Mouse (Mus musculus) liver, embryonic 16.5 days (tissue): Measurements from ENCODE around the gene Adamts12. TPM values are rescaled to one million over a fixed set of nuclear protein-coding genes. Genes with fewer than 3 reads are reported as not detected.

Experiments used
- ATAC-seq: fragments of 200-750 bp; cut with Nextera tagmentation; 2 replicates; pipeline ENCODE4 v1.8.0; 2017; ENCODE audit warnings: low read depth, mild to moderate bottlenecking, moderate number of reproducible peaks, moderate library complexity
- H3K27ac ChIP-seq: fragments of 300-500 bp; sonication (generic); 2 replicates; pipeline ENCODE4 v1.5.1; 2014; ENCODE audit warnings: mild to moderate bottlenecking, low read length
- H3K27me3 ChIP-seq: fragments of 300-500 bp; sonication (generic); 2 replicates; pipeline ENCODE4 v1.6.1; 2014; ENCODE audit warnings: low read depth, low read length, mixed read lengths; ENCODE audit not compliant: control insufficient read depth, insufficient read depth
- H3K36me3 ChIP-seq: fragments of 300-500 bp; sonication (generic); 2 replicates; pipeline ENCODE4 v1.6.1; 2014; ENCODE audit warnings: mild to moderate bottlenecking; ENCODE audit not compliant: control insufficient read depth, insufficient read depth
- H3K4me1 ChIP-seq: fragments of 300-500 bp; sonication (generic); 2 replicates; pipeline ENCODE4 v1.6.1; 2014; ENCODE audit warnings: low read depth, low read length, mixed read lengths; ENCODE audit not compliant: control insufficient read depth
- H3K4me2 ChIP-seq: fragments of 300-500 bp; sonication (generic); 2 replicates; pipeline ENCODE4 v1.6.1; 2014; ENCODE audit warnings: low read depth, low read length, mixed read lengths
- H3K4me3 ChIP-seq: fragments of 300-500 bp; sonication (generic); 2 replicates; pipeline ENCODE4 v1.5.1; 2014; ENCODE audit warnings: low read depth, mild to moderate bottlenecking, low read length
- H3K9ac ChIP-seq: fragments of 300-500 bp; sonication (generic); 2 replicates; pipeline ENCODE4 v1.6.1; 2014; ENCODE audit warnings: low read depth, low read length
- H3K9me3 ChIP-seq: fragments of 300-500 bp; sonication (generic); replicated peaks from 2 replicates; pipeline ENCODE4 v1.6.1; 2016; ENCODE audit warnings: low read length; ENCODE audit not compliant: control insufficient read depth
- WGBS: fragments of 180-500 bp; shearing (Covaris S2); extraction: QIAGEN DNeasy Blood & Tissue Kit; methylation state at CpG from one replicate; pipeline ENCODE4 v1.1.7; 2014; ENCODE audit not compliant: insufficient replicate concordance; 5-methylcytosine and 5-hydroxymethylcytosine counted together
- polyA plus RNA-seq: library from polyadenylated mRNA; unstranded; fragments of >200 nt; fragmentation: Nextera tagmentation; extraction: Ambion mirVana; gene quantifications from 2 replicates; pipeline ENCODE4 v1.2.1, GENCODE M21; 2015

The Adamts12 gene
- polyA plus RNA-seq, 1 experiment from 2014 or later = 0.34 TPM

DNA sequence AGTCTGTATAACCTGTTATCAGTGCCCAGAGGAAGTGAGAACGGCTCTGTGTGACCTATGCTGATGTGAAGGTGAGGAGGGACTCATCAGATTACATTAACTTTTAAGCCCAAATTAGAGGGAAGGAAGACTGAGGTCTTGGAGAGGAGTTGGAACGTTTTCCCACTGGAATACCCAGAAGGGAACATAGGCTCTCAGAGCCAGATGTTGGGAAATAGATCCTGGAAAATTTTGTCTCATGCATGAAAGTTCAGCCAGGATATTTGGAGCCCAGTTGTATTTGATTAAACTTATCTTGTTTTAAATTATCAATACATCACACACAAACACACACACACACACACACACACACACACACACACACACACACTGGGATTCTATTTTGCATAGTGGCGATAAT, 140.3 kb downstream of the Adamts12 start:
- Histone ChIP-seq H3K4me3 (no peak overlapping the region), H3K36me3 (no peaks in the 10 kb centered on the region), H3K9ac (no peak overlapping the region), H3K4me1 (no peaks in the 10 kb centered on the region), H3K27ac (no peak overlapping the region), H3K9me3 (no peaks in the 10 kb centered on the region), H3K27me3 (no peaks in the 10 kb centered on the region), H3K4me2 (no peak overlapping the region)
- ATAC-seq = no peak
- 45% methylated on average over 3 of the region's 3 CpGs for WGBS

DNA sequence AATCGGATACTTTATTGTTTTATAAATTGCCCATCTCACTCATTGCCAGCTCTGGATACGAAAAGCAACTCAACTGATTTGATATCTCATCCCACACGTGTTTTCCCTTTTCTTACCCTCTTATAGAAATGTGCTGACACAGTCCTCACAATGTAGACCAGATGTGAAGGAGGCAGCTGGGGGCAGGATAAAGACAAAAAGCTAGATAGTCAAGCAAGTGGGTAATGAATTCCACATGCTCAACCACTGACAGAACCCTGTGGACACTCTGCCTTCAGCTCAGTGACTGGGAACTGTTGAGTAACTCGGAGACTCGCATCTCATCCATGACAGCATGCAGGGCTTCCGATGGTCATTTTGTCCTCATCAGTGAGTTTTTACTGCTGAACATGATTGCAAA, 146.4 kb downstream of the Adamts12 start:
- H3K36me3 ChIP-seq = no peaks in the 10 kb centered on the region
- ATAC-seq = no peak
- no peaks in the 10 kb centered on the region for H3K9me3 ChIP-seq
- no peaks in the 10 kb centered on the region for H3K4me1 ChIP-seq
- H3K4me2 ChIP-seq = no peak overlapping the region
- no peak overlapping the region for H3K4me3 ChIP-seq
- H3K27ac ChIP-seq = no peak overlapping the region
- 66% methylated on average over 6 of the region's 6 CpGs for WGBS
- no peaks in the 10 kb centered on the region for H3K27me3 ChIP-seq
- H3K9ac ChIP-seq = no peak overlapping the region

DNA sequence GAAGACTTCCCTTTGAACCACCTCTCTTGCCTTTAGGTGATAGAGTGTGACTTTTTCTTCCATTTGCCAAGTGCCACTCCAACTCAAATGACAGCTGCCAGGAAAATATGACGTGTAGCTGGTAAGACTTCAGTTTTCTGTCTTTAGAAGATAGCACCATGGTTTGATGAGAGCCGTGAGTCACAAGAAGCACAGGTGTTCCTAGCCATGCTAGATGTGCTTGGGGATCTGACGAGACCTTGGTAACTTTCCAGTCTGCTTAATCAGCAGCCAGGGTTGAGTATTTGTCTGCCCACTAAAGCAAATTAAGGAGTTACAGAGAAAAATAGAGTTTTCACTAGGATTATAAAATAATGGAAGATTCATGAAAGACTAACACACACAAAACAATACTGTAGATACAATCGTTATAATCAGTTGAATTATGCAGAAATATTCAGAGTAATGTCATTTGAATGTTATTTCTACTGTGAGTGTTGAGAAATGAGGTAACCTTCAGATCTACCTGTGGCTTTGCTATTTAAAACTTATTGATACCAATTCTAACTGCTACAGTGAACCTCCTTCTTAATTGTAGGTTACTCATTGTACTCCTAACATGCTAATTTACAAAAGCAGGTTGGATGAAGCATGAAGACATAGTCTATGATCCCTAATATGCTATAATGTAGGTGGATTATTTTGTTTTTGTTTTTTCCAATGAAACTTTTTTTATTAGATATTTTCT, 169.5 kb downstream of the Adamts12 start:
- H3K4me2 ChIP-seq = no peak overlapping the region
- WGBS = 52% methylated on average over 4 of the region's 4 CpGs
- H3K36me3 ChIP-seq = no peaks in the 10 kb centered on the region
- H3K9ac ChIP-seq = no peak overlapping the region
- no peak for ATAC-seq
- H3K4me3 ChIP-seq = no peak overlapping the region
- no peak overlapping the region for H3K27ac ChIP-seq
- H3K27me3 ChIP-seq = no peaks in the 10 kb centered on the region
- no peaks in the 10 kb centered on the region for H3K9me3 ChIP-seq
- no peaks in the 10 kb centered on the region for H3K4me1 ChIP-seq

DNA sequence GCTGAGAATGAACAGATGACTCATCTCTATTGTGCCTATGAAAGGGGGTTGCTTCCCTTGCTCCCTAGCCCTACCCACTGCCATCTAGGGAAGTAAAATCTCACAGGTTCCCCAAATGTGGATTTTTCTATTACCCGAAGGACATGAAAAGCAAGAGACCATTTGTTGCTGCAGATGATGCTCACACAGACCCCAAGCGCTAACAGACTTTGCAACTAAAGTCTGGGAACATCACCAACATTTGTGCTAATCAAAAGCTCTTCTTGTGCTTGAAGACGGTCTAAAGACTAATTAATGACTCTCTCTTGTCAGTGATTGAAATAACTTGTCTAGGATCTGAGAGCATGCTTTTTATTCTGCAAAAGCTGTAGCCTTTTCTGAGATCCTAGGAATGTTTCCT, 175.8 kb downstream of the Adamts12 start:
- Histone ChIP-seq H3K4me2 (no peak overlapping the region), H3K4me3 (no peak overlapping the region), H3K9me3 (no peaks in the 10 kb centered on the region), H3K4me1 (no peaks in the 10 kb centered on the region), H3K27ac (no peak overlapping the region), H3K9ac (no peak overlapping the region), H3K36me3 (no peaks in the 10 kb centered on the region), H3K27me3 (no peaks in the 10 kb centered on the region)
- ATAC-seq = no peak
- WGBS = 57% methylated on average over 3 of the region's 3 CpGs

DNA sequence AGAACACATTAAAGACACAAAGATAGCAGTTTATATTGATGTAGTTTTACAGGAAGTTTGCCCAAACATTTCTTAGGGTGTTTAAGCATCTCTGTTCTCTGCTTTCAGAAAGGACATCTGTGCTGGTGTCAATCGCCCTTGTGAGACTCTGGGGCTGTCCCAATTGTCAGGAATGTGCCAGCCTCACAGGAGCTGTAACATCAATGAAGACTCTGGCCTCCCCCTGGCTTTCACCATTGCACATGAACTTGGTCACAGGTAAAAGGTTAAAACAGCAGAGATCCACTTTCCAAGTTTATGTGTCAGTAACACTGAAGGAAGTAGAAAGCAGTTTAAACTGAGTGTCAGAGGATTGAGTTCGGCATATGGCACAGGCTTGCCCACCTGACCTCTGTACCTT, 176.7 kb downstream of the Adamts12 start:
- no peaks in the 10 kb centered on the region for H3K4me1 ChIP-seq
- H3K27ac ChIP-seq = no peak overlapping the region
- H3K4me2 ChIP-seq = no peak overlapping the region
- 60% methylated on average over 2 of the region's 2 CpGs for WGBS
- no peak for ATAC-seq
- no peak overlapping the region for H3K4me3 ChIP-seq
- H3K9ac ChIP-seq = no peak overlapping the region
- H3K9me3 ChIP-seq = no peaks in the 10 kb centered on the region
- no peaks in the 10 kb centered on the region for H3K27me3 ChIP-seq
- no peaks in the 10 kb centered on the region for H3K36me3 ChIP-seq

DNA sequence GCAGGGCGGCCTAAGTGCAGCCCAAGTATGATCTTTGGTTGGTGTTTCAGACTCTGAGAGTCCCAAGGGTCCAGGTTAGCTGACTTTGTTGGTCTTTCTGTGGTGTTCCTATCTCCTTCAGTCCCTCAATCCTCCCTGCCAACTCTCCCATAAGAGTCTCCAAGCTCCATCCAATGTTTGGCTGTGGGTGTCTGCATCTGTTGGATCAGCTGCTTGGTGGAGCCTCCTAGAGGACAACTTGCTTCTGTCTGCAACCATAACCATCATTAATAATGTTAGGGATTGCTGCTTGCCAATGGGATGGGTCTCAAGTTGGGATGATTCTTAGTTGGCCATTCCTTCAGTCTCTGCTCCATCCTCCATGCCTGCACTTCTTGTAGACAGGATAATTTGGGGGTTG, 181.8 kb downstream of the Adamts12 start:
- no peak for ATAC-seq
- no peak overlapping the region for H3K4me3 ChIP-seq
- H3K27ac ChIP-seq = no peak overlapping the region
- H3K4me2 ChIP-seq = no peak overlapping the region
- no peak overlapping the region for H3K9ac ChIP-seq
- no peaks in the 10 kb centered on the region for H3K4me1 ChIP-seq
- no peaks in the 10 kb centered on the region for H3K27me3 ChIP-seq
- no peaks in the 10 kb centered on the region for H3K9me3 ChIP-seq
- no peaks in the 10 kb centered on the region for H3K36me3 ChIP-seq
- WGBS = 39% methylated on average over 1 of the region's 1 CpGs

DNA sequence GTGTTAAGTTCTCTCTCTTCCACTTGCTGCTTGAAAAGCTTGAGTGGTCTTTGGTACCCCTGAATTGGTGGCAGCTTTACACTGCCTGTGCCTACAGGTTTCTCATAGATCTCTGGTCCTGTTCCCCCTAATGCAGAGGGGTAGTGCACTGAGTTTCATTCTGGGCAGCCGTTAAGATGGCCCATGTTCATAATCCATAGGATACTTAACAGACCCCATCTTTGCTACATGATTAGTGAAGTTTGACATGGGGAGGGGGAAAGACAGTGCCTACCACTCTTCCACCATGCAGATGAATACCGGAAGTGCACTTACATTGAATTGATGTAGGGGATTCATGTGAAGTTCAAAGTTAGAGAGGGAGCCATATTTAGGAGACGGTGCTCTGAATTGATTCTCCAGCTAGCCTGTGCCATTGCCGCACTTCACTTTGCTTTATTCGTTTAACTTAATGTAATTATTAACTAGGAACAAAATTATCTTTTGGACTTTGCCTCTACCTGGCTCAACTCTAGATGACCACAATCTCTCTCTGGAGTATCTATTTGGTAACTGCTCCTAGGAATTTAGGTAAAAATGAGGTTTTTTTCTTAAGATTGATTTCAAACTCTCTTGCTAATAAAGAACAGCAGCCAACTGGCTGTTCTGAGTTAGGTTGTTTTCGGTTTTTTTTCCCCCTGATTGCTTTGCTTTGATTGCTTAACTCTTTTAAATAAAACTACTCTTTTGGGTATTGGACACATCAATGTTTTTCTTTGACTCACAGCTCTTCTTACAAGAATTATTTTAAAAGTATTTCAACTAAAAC, 214.9 kb downstream of the Adamts12 start:
- Histone ChIP-seq H3K4me1 (no peaks in the 10 kb centered on the region), H3K36me3 (no peaks in the 10 kb centered on the region), H3K4me3 (no peak overlapping the region), H3K27me3 (no peaks in the 10 kb centered on the region), H3K9me3 (no peaks in the 10 kb centered on the region), H3K9ac (no peak overlapping the region), H3K27ac (no peak overlapping the region), H3K4me2 (no peak overlapping the region)
- peak; percentile 50; the same call in 1 of the 2 replicates for ATAC-seq
- 67% methylated on average over 6 of the region's 6 CpGs for WGBS

DNA sequence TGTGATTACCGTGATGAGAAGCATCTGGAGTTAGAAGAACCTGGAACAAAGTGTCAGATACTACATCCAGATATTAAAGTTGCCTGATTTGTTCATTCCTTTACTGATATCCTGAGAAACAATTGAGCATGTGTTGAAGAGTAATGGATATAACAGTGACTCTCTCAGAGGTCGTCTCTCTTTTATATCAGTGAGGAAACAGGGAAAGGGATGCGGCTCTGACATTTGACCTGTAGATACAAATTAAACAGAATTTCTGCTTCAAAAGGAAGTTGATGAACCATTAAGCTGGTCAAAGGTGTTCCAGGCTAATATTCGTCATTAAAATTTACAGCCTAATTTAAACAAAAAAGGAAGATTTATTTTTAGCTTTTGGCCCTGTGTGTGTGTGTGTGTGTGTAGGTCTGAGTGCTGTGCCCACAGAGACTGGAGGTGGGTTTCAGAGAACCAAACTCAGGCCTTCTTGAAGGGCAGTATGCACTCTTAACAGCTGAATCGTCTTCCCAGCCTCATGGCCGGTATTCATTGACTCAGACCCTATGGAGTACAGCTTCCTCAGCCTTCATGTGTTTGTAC, 216.2 kb downstream of the Adamts12 start:
- Histone ChIP-seq H3K4me1 (no peaks in the 10 kb centered on the region), H3K27ac (no peak overlapping the region), H3K4me3 (no peak overlapping the region), H3K4me2 (no peak overlapping the region), H3K36me3 (no peaks in the 10 kb centered on the region), H3K9me3 (no peaks in the 10 kb centered on the region), H3K27me3 (no peaks in the 10 kb centered on the region), H3K9ac (no peak overlapping the region)
- 47% methylated on average over 6 of the region's 6 CpGs for WGBS
- no peak for ATAC-seq

DNA sequence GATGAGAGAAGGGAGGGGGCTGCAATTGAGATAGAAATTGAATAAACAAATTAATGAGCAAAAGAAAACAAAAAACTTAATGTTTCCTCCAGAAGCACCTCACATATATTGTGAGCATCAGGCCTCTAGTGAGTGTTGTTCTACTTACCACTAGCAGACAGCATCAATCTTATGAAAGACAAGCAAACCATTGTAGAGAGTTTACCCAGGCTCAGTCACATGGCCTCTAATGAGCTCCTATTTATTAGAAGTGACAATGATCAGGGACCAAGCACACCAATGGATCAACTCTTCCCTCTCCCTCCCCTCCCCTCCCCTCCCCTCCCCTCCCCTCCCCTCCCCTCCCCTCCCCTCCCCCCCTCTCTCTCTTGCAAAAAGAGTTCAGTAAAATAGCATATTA, 218.6 kb downstream of the Adamts12 start:
- no peaks in the 10 kb centered on the region for H3K27me3 ChIP-seq
- no peak overlapping the region for H3K4me2 ChIP-seq
- H3K4me3 ChIP-seq = no peak overlapping the region
- no peak overlapping the region for H3K9ac ChIP-seq
- no peak overlapping the region for H3K27ac ChIP-seq
- H3K36me3 ChIP-seq = no peaks in the 10 kb centered on the region
- ATAC-seq = no peak
- H3K9me3 ChIP-seq = no peaks in the 10 kb centered on the region
- H3K4me1 ChIP-seq = no peaks in the 10 kb centered on the region
